Mouse (Mus musculus) forebrain, embryonic 11.5 days (tissue): ENCODE measurements around the gene B9d2. TPM values are rescaled to one million over a fixed set of nuclear protein-coding genes. Genes with fewer than 3 reads are reported as not detected.
A peak's percentile ranks its signal among the peaks of the same experiment; 100 is the strongest.

Experiments used
- ATAC-seq: fragments of 200-750 bp; cut with Nextera tagmentation; replicated peaks from 2 replicates; pipeline ENCODE4 v1.8.0; 2017; ENCODE audit warnings: moderate TSS enrichment; ENCODE audit not compliant: low FRiP score
- DNase-seq: peaks from one replicate; pipeline ENCODE4 v3.0.0-alpha.2; 2017; ENCODE audit warnings: low spot score
- H3K27ac ChIP-seq: fragments of 300-500 bp; sonication (generic); 2 replicates; pipeline ENCODE4 v1.5.1; 2014; ENCODE audit warnings: low read depth, low read length
- H3K27me3 ChIP-seq: fragments of 300-500 bp; sonication (generic); 2 replicates; pipeline ENCODE4 v1.6.1; 2014; ENCODE audit warnings: mild to moderate bottlenecking, low read length, mixed read lengths; ENCODE audit not compliant: control insufficient read depth, insufficient read depth
- H3K36me3 ChIP-seq: fragments of 300-500 bp; sonication (generic); 2 replicates; pipeline ENCODE4 v1.6.1; 2014; ENCODE audit warnings: mild to moderate bottlenecking, low read length, moderate library complexity, mixed read lengths; ENCODE audit not compliant: control insufficient read depth, insufficient read depth
- H3K4me1 ChIP-seq: fragments of 300-500 bp; sonication (generic); replicated peaks from 2 replicates; pipeline ENCODE4 v1.6.1; 2014; ENCODE audit warnings: low read length, mixed read lengths; ENCODE audit not compliant: control insufficient read depth, insufficient read depth
- H3K4me2 ChIP-seq: fragments of 300-500 bp; sonication (generic); 2 replicates; pipeline ENCODE4 v1.6.1; 2014; ENCODE audit warnings: low read depth, mild to moderate bottlenecking, low read length, moderate library complexity, mixed read lengths; ENCODE audit not compliant: severe bottlenecking
- H3K4me3 ChIP-seq: fragments of 300-500 bp; sonication (generic); 2 replicates; pipeline ENCODE4 v1.5.1; 2014; ENCODE audit warnings: low read depth, low read length
- H3K9ac ChIP-seq: fragments of 300-500 bp; sonication (generic); 2 replicates; pipeline ENCODE4 v1.6.1; 2014; ENCODE audit warnings: low read length
- H3K9me3 ChIP-seq: fragments of 300-500 bp; sonication (generic); 2 replicates; pipeline ENCODE4 v1.6.1; 2016; ENCODE audit warnings: low read length, mixed read lengths; ENCODE audit not compliant: control insufficient read depth
- WGBS: fragments of 180-500 bp; shearing (Covaris S2); extraction: QIAGEN DNeasy Blood & Tissue Kit; methylation state at CpG from one replicate; pipeline ENCODE4 v1.1.7; 2014; 5-methylcytosine and 5-hydroxymethylcytosine counted together
- polyA plus RNA-seq: library from polyadenylated mRNA; unstranded; fragments of >200 nt; fragmentation: Nextera tagmentation; extraction: Ambion mirVana; gene quantifications from 2 replicates; pipeline ENCODE4 v1.2.1, GENCODE M21; 2014

Gene B9d2
- polyA plus RNA-seq, 1 experiment from 2014 or later: 30.4 TPM

GRCm38 (mm10) chr7:25703793-25704494, 23.4 kb downstream of the B9d2 start:
- Histone ChIP-seq H3K36me3 (no peaks in the 10 kb centered on the region), H3K27ac (no peak overlapping the region), H3K4me2 (no peak overlapping the region), H3K9me3 (peaks cover 3% of the 10 kb centered on the region; the same call in 1 of the 2 replicates), H3K9ac (no peak overlapping the region), H3K4me3 (no peak overlapping the region), H3K4me1 (no peaks in the 10 kb centered on the region), H3K27me3 (no peaks in the 10 kb centered on the region; the same call in 1 of the 2 replicates)
- DNase-seq: no peak
- 17% methylated on average over 10 of the region's 10 CpGs for WGBS
- ATAC-seq: peak; percentile 45; the same call in 1 of the 2 replicates

DNA sequence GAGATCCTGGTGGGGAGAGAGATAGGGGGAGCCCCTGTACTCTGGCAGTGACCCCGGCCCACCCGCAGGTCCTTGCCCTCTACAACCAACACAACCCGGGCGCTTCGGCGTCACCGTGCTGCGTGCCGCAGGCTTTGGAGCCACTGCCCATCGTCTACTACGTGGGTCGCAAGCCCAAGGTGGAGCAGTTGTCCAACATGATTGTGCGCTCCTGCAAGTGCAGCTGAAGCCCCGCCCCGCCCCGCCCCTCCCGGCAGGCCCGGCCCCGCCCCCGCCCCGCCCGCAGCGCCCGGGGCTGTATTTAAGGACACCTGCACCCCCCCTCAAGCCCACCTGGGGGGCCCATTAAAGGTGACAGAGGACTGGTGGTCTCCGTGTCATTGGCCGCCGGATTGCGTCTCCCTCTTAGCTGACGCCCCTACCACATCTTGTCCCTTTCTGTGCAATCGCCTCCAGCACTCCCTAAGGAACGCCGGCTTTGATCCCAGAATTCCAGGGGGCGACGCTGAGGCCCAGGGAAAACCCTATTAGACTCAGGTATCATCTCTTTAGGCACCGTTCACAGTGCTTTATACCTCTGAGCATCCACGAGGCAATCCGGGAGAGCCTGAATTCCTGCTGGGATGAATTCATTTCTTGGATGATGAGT, 24.3 kb downstream of the B9d2 start:
- H3K9ac ChIP-seq: peak overlapping the region; percentile 16; the same call in 1 of the 2 replicates
- WGBS: 2% methylated on average over 28 of the region's 37 CpGs
- peak overlapping the region; percentile 55 for H3K4me2 ChIP-seq
- peak; percentile 73 for DNase-seq
- H3K4me3 ChIP-seq: peak overlapping the region; percentile 24
- H3K27me3 ChIP-seq: no peaks in the 10 kb centered on the region; the same call in 1 of the 2 replicates
- no peak overlapping the region for H3K27ac ChIP-seq
- peaks cover 3% of the 10 kb centered on the region; the same call in 1 of the 2 replicates for H3K9me3 ChIP-seq
- no peaks in the 10 kb centered on the region for H3K36me3 ChIP-seq
- peaks cover 3% of the 10 kb centered on the region; the same call in 1 of the 2 replicates for H3K4me1 ChIP-seq
- peak; percentile 63 for ATAC-seq

- no peak overlapping the region for H3K9ac ChIP-seq
- 68% methylated on average over 6 of the region's 6 CpGs for whole genome bisulfite sequencing
- H3K27me3 ChIP-seq: no peaks in the 10 kb centered on the region; the same call in 1 of the 2 replicates
- H3K4me3 ChIP-seq: no peak overlapping the region
- no peak overlapping the region for H3K27ac ChIP-seq
- no peak for DNase-seq
- no peaks in the 10 kb centered on the region for H3K36me3 ChIP-seq
- no peak overlapping the region for H3K4me2 ChIP-seq
- H3K9me3 ChIP-seq: peaks cover 3% of the 10 kb centered on the region; the same call in 1 of the 2 replicates
- H3K4me1 ChIP-seq: peaks cover 4% of the 10 kb centered on the region; the same call in 1 of the 2 replicates
- ATAC-seq: no peak
Observed at GRCm38 (mm10) chr7:25705801-25706251, 25.2 kb downstream of the B9d2 start.

DNA sequence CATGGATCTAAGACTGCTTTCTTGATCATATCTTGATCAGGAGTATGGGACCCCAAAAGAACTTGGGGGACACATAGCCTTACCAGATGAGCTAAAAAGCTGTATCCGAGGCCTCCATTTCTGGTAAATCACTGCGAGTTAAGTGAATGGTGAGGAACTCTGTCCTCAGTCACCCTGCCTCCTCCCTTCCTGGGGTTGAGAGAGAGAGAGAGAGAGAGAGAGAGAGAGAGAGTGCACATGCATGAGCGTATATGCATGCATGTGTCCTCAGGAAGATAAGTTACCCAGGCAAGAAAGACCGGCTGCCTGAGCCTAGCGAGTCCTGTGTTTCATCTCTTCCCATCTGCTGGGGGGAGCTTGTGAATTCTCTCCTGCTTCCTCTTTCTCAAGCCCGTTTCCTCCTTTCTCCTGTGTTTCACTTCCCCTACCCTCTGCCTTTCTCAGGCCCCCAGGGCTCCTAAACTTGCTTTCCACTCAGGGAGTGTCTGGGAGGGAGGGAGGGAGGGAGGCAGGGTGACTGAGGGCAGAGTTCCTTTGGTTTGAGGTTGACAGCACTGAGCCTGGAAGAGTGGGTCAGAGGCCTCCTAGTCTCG, 26.1 kb downstream of the B9d2 start:
- Histone ChIP-seq H3K27ac (no peak overlapping the region), H3K36me3 (no peaks in the 10 kb centered on the region), H3K4me1 (peaks cover 4% of the 10 kb centered on the region; the same call in 1 of the 2 replicates), H3K4me3 (no peak overlapping the region), H3K4me2 (no peak overlapping the region), H3K27me3 (no peaks in the 10 kb centered on the region; the same call in 1 of the 2 replicates), H3K9me3 (peaks cover 3% of the 10 kb centered on the region; the same call in 1 of the 2 replicates), H3K9ac (no peak overlapping the region)
- DNase-seq (no peak), ATAC-seq (no peak)
- 72% methylated on average over 7 of the region's 7 CpGs for WGBS

- WGBS: 72% methylated on average over 15 of the region's 15 CpGs
Observed at GRCm38 (mm10) chr7:25707581-25708292, 27.2 kb downstream of the B9d2 start.

DNA sequence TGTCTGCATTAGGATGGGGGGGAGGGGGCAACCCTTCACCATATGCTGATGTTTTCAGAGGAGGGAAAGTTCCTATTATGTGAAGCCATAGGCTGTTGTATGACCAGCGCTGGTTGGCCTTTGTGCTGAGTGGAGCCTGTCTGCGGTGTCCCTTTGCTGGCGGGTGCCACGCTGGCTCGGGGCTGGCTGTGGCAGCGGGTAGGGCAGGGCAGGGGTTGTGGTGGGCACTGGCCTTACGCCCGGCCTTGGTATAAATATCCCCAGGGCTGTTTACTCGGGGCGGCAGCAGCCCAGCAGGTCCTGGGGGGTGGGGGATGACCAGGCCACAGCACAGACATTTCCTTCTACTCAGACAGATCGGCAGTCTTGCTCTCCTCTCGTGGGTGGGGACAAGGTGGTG, 29.4 kb downstream of the B9d2 start:
- H3K4me1 ChIP-seq: peaks cover 4% of the 10 kb centered on the region; the same call in 1 of the 2 replicates
- DNase-seq (no peak), ATAC-seq (peak; percentile 6; the same call in 1 of the 2 replicates)
- H3K27me3 ChIP-seq: no peaks in the 10 kb centered on the region
- no peaks in the 10 kb centered on the region for H3K9me3 ChIP-seq
- H3K9ac ChIP-seq: 0 out of 2 replicates have a peak overlapping the region, but pooled peaks have one; percentile 12
- 0 out of 2 replicates have a peak overlapping the region, but pooled peaks have one; percentile 5 for H3K4me2 ChIP-seq
- peaks cover 7% of the 10 kb centered on the region for H3K36me3 ChIP-seq
- H3K4me3 ChIP-seq: no peak overlapping the region
- whole genome bisulfite sequencing: 19% methylated on average over 12 of the region's 12 CpGs
- H3K27ac ChIP-seq: no peak overlapping the region

More at GRCm38 (mm10) chr7:25707581-25708292, 27.2 kb downstream of the B9d2 start:
- Histone ChIP-seq H3K4me3 (no peak overlapping the region), H3K27me3 (no peaks in the 10 kb centered on the region; the same call in 1 of the 2 replicates), H3K9me3 (no peaks in the 10 kb centered on the region), H3K9ac (no peak overlapping the region), H3K36me3 (no peaks in the 10 kb centered on the region; the same call in 1 of the 2 replicates), H3K27ac (no peak overlapping the region), H3K4me2 (no peak overlapping the region), H3K4me1 (peaks cover 4% of the 10 kb centered on the region; the same call in 1 of the 2 replicates)
- DNase-seq: no peak
- ATAC-seq: no peak

DNA sequence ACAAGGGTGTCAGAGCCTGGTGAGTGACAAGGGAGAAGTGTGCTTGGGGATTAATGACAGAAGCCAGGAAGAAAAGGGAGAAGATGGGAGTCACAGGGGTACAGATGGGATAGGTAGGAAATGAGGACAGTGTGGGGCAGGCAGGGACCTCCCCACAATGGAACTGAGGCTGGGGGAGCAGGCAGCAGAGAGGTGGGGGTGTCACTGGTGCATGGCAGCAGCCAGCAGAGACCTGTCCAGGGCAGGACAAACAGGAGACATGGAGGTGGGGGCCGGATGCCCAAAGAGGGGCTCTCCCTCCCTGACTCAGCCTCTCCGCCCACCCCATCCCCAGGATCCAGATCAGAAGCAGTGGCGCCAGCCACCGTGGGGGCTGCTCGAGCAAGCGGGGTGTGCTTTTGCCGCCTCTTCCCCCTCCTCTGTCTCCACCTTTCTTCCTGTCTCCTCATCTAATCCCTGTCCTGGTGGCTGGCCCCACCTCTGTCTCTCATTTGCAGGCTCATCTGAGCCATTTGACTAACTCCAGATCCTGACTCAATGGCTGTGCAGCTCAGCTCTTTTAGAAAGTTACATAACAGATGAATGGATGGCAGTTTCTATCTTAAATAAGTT, 30.0 kb downstream of the B9d2 start:
- ATAC-seq (0 out of 2 replicates have a peak, but pooled peaks have one; percentile 31), DNase-seq (no peak)
- no peak overlapping the region for H3K27ac ChIP-seq
- H3K9ac ChIP-seq: peak overlapping the region; percentile 24
- H3K4me1 ChIP-seq: peaks cover 4% of the 10 kb centered on the region; the same call in 1 of the 2 replicates
- no peaks in the 10 kb centered on the region for H3K9me3 ChIP-seq
- no peaks in the 10 kb centered on the region for H3K27me3 ChIP-seq
- H3K36me3 ChIP-seq: peaks cover 7% of the 10 kb centered on the region
- WGBS: 4% methylated on average over 7 of the region's 7 CpGs
- H3K4me2 ChIP-seq: no peak overlapping the region
- no peak overlapping the region for H3K4me3 ChIP-seq
